Mouse (Mus musculus): ENCODE data around the gene Gm10577.

Gm10577 gene

DNA sequence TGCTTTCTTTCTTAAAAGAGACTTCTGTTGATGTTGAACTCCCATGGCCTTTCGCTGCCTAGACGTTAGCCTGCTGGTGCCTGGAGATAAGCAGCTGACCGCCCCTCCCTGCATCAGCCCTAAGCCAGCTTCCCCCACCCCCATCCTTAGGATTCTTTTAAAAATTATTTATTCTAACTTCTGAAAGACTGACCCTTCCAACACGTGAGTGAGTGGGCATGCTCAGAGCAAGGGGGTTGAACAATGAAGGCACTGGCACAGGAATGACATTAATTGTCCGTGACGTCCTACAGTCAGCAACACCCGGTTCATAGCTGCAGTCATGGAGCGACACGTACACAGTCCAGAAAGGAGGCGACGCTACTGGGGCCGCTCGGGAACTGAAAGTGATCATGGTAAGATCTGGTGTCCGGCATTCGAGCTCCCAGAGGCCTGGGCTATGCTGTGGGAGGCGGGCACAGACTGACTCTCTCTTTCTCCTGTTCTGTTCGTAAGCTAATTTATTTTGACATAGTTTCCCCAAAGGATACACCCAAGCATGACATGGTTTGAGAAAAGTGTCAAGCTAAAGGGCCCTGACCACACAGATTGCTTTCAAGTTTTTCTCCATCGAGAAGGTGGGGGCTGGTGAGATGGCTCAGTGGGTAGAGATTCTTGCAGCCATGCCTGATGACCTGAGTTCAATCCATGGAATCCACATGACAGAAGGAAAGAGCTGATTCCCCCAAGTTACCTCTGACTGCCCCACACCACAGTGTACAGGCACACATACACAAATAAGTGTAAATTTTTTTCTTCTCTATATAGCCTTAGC, 25.8 kb downstream of the Gm10577 start:
- DNase-seq, result peak; percentile 85

DNA sequence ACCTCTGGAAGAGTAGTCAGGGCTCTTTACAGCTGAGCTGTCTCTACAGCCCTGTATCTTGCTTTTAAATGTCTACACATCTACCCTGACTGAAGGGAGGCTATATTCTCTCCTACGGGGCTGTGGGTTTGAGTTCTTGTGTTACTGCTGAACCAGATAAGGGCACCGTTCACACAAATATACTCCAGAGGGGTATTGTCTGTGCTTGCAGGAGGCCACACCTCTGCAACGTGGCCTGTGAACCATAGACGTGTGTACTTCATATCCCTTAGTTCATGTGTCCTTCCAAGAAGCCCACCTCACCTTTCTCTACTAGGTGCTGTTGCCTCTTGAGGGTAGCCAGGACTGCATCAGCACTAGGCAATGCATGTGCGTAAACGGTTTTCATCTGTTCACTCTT, 28.4 kb downstream of the Gm10577 start:
- DNase-seq, result no peak

DNA sequence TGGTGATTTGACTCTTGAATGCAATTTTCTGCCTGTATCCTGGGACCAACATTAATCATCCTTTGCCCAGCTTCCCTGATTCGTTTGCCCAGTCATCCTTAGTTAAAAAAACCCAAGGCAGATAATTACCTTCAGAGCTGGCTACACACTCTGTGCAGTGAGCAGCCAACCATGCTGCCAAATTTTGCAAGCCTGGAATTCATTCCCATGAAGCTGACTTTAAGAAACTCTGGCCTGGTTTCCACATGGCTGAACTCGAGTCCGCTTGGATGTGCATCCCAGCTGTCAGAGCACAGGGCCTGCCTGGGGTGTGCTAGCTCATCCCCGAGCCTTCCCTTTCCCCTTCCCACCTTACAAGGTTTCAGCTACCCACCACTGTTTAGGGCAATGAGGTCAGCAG, 29.5 kb downstream of the Gm10577 start:
- peak; percentile 86 for DNase-seq

DNA sequence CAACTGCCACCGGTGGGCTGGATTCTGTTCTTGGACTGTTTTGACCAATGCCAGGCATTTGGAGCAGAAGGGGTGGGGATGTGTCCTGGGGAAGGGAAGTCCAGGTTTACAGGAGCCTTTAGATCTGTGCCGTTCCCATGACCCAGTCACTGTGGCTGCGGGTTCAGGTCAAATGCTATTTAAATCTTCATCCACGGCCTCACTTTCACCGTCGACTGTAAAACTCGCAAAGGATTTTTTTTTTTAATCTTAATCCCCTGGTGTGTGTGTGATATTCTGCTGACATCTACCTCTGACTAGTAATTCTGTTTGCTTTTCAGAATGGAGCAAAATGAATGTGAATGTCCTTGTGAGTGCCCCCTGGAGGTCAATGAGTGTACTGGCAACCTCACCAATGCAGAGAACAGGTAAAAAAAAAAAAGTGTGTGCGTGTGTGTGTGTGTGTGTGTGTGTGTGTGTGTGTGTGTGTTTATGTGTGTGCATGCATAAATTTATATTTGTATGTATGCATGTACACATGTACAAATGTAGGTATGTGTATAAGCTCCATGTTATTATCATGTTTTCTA, 32.2 kb downstream of the Gm10577 start:
- DNase-seq, result peak; percentile 65

DNA sequence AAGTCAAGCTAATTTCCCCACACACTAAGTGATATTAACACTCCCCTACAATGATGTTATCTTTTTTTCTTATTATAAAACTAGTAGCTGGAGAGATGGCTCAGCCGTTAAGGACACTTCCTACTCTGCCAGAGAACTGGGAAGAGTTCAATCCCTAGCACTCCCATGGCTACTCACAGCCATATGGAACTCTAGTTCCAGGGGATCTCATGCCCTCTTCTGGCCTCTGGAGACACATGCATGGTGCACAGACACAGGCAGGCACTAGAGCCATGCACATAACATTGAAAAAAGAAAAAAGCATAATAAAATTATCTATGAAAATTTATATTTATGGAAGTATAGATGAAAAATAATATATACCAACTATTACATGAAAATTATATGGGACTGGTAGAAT, 33.3 kb downstream of the Gm10577 start:
- DNase-seq, result no peak

DNA sequence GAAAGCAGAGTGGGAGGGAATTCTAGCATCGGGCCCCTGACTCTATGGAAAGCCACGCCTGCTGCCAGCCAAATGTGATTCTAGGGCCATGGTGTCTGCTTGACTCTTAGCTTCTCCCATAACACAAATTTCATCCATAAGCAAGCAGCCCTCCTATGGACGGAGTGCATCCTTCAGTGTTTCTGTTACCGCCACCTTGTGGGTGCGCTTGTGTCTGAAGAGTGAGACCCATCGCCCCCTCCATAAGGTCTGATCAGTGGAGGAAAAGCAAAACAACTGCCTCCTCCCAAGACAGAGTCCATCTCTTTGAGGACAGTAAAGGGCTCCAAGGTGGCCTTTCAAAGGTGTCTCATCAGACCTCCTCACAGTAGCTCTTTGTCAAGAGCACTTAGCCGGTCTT, 43.0 kb downstream of the Gm10577 start:
- DNase-seq, result no peak

DNA sequence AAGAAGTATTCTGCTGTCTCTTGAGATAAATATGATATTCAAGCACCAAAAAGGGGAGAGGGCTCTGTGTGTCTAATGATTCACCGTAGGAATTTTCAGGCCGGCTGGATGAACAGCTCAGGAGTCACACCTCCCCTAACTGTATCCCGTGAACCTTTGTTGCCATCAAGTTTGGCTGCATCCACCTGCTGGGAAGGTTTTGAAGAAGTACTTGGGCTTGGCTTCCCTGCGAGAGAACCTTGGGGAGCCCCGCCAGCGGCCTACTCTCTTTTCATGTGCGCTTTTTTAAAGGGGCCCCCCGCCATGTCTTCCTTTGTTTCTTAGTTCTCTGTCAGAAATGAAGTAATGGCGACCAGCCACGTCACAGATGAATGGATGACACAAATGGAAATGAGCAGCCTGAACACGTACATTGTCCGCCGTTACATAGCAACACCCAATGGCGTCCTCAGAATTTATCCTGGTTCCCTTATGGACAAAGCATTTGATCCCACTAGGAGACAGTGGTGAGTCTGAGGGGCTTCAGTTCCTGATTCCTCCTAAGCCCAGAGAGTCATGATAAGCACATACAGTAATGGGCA, 46.0 kb downstream of the Gm10577 start:
- DNase-seq, result peak; percentile 20

DNA sequence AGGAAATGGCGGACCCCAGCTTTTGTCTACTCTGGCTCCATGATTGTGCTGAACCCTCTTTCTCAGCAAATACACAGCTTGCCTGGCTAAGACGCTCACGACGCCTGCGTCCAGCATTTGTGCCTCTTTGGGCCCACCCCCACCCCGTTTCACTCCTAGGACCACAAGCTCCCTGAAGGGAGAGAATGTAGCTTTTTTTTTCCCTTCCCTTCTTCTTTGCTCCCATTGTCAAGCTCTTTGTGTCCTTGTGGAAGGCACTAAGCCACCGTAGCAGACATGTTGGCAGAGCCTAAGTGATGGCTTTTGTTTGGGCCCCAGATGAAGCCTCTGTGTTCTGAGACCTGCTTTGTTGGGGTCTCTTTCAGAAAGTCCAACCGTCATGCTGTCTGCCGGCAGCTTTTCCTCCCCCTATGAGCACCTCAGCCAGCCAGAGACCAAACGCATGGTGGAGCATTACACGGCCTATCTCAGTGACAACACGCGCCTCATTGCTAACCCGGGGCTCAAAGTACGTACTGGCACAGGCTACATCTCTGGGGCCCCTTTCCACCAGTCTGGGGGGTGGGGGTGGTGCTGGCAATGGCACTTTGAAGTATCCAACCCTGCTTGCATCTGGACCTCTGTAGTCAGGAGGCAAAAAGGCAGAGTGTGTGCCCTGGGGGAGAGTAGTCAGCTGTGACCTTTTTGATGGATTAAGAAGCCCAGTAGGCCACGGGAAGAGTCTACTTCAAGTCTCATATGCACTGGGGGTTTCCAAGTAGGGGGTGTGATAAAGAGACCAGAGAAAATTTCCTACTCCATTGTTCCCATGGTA, 46.6 kb downstream of the Gm10577 start:
- DNase-seq, result peak; percentile 26

Data from retina, postnatal 1 day (tissue).